Mouse (Mus musculus) spleen, adult 2 months (tissue): ENCODE results near the gene Gpsm3. TPM values are rescaled to one million over a fixed set of nuclear protein-coding genes. Genes with fewer than 3 reads are reported as not detected.
A peak's percentile ranks its signal among the peaks of the same experiment; 100 is the strongest.

Experiments used
- DNase-seq, 2 experiments: peaks; one replicate each; pipeline versions ENCODE4 v3.0.0 to v3.0.0-alpha.2; 2012 to 2021; ENCODE audit warnings: low spot score in 2 of 2, low read depth in 1 of 2
- H3K27ac ChIP-seq: fragments of 200-500 bp; 2 replicates; pipeline ENCODE4 v1.5.1; 2012; ENCODE audit warnings: low read length, inconsistent platforms; ENCODE audit not compliant: insufficient read depth
- H3K27me3 ChIP-seq: fragments of 200-500 bp; 2 replicates; pipeline ENCODE4 v1.6.1; 2012; ENCODE audit warnings: mild to moderate bottlenecking, moderate library complexity, low read length, inconsistent platforms; ENCODE audit not compliant: control insufficient read depth, insufficient read depth
- H3K36me3 ChIP-seq: fragments of 200-500 bp; 2 replicates; pipeline ENCODE4 v1.6.1; 2012; ENCODE audit warnings: mild to moderate bottlenecking, low read length, inconsistent platforms; ENCODE audit not compliant: control insufficient read depth, insufficient read depth
- H3K4me1 ChIP-seq: fragments of 200-500 bp; 2 replicates; pipeline ENCODE4 v1.6.1; 2011; ENCODE audit warnings: inconsistent platforms; ENCODE audit not compliant: control insufficient read depth, insufficient read depth, insufficient read length
- H3K4me3 ChIP-seq: fragments of 200-500 bp; 2 replicates; pipeline ENCODE4 v1.5.1; 2011; ENCODE audit warnings: mild to moderate bottlenecking, inconsistent platforms; ENCODE audit not compliant: insufficient read depth, insufficient read length; ENCODE audit errors: extremely low read depth
- CTCF ChIP-seq: fragments of 200-500 bp; IDR thresholded peaks from 2 replicates; pipeline ENCODE4 v1.5.1; 2011; ENCODE audit warnings: mild to moderate bottlenecking, inconsistent platforms; ENCODE audit not compliant: insufficient read depth, insufficient read length, insufficient replicate concordance; ENCODE audit errors: extremely low read depth
- POLR2A ChIP-seq: fragments of 200-500 bp; IDR thresholded peaks from 2 replicates; pipeline ENCODE4 v1.6.1; 2011; ENCODE audit warnings: low read depth, low read length, inconsistent platforms
- WGBS: fragments of 180-500 bp; shearing (Covaris S2); methylation state at CpG from one replicate; pipeline ENCODE4 v1.1.7; 2018; 5-methylcytosine and 5-hydroxymethylcytosine counted together
- polyA plus RNA-seq: library from polyadenylated mRNA; depleted of rRNA; stranded (reverse); fragments of >200 nt; gene quantifications from 2 replicates; pipeline ENCODE4 v1.2.3, GENCODE M21; 2012

Gene Gpsm3
- polyA plus RNA-seq, 1 experiment: 68.8 TPM

GRCm38 (mm10) chr17:34597566-34598095 is 8.0 kb downstream of the Gpsm3 start, which contains the start of gene Ager:
Gene Ager (plus strand): TSS chr17:34597862.
- H3K27me3 ChIP-seq: no peaks in the 10 kb centered on the region
- peaks cover 8% of the 10 kb centered on the region; the same call in 1 of the 2 replicates for H3K4me1 ChIP-seq
- TF ChIP-seq POLR2A (no peak), CTCF (no peak)
- no peak for DNase-seq
- 59% methylated on average over 6 of the region's 6 CpGs for WGBS
- peak within 1 kb of the TSS; percentile 20; the same call in 1 of the 2 replicates for H3K27ac ChIP-seq
- H3K4me3 ChIP-seq: no peak within 1 kb of the TSS
- H3K36me3 ChIP-seq: peaks cover 31% of the 10 kb centered on the region

- H3K36me3 ChIP-seq: peaks cover 21% of the 10 kb centered on the region
- H3K27ac ChIP-seq: no peak overlapping the region
- 86% methylated on average over 9 of the region's 9 CpGs for WGBS
- no peak for TF ChIP-seq CTCF
- no peak for TF ChIP-seq POLR2A
- H3K4me1 ChIP-seq: peaks cover 11% of the 10 kb centered on the region; the same call in 1 of the 2 replicates
- H3K27me3 ChIP-seq: no peaks in the 10 kb centered on the region
- no peak for DNase-seq
- H3K4me3 ChIP-seq: no peak overlapping the region
Measured at GRCm38 (mm10) chr17:34599891-34600290, 10.3 kb downstream of the Gpsm3 start.

- WGBS: 90% methylated on average over 12 of the region's 12 CpGs
Measured at GRCm38 (mm10) chr17:34601796-34602195, 12.2 kb downstream of the Gpsm3 start.

GRCm38 (mm10) chr17:34603375-34604060 is 13.9 kb downstream of the Gpsm3 start, which contains the start of gene Rnf5:
Gene Rnf5 (minus strand): TSS chr17:34603690.
- Histone ChIP-seq H3K36me3 (peaks cover 7% of the 10 kb centered on the region), H3K4me1 (peaks cover 30% of the 10 kb centered on the region; the same call in 1 of the 2 replicates), H3K27ac (peak within 1 kb of the TSS; percentile 96), H3K4me3 (peak within 1 kb of the TSS; percentile 90), H3K27me3 (no peaks in the 10 kb centered on the region)
- peak; percentile 98 to 100 for DNase-seq
- TF ChIP-seq CTCF (no peak), POLR2A (no peak)
- under 1% methylated on average over 30 of the region's 30 CpGs for WGBS

More at GRCm38 (mm10) chr17:34601796-34602195, 12.2 kb downstream of the Gpsm3 start:
- TF ChIP-seq POLR2A (no peak), CTCF (no peak)
- no peak overlapping the region for H3K4me3 ChIP-seq
- peaks cover 7% of the 10 kb centered on the region for H3K36me3 ChIP-seq
- H3K4me1 ChIP-seq: peaks cover 19% of the 10 kb centered on the region; the same call in 1 of the 2 replicates
- no peaks in the 10 kb centered on the region for H3K27me3 ChIP-seq
- DNase-seq: no peak
- no peak overlapping the region for H3K27ac ChIP-seq

GRCm38 (mm10) chr17:34604061-34604508 is 14.5 kb downstream of the Gpsm3 start, which contains the start of gene Agpat1:
Gene Agpat1 (plus strand): TSS chr17:34604262.
- Histone ChIP-seq H3K4me3 (peak within 1 kb of the TSS; percentile 90), H3K27ac (peak within 1 kb of the TSS; percentile 96), H3K4me1 (peaks cover 33% of the 10 kb centered on the region; the same call in 1 of the 2 replicates), H3K27me3 (no peaks in the 10 kb centered on the region), H3K36me3 (peaks cover 7% of the 10 kb centered on the region)
- under 1% methylated on average over 35 of the region's 35 CpGs for WGBS
- peak in 1 of 2 experiments; percentile 98 for DNase-seq
- TF ChIP-seq CTCF: no peak
- TF ChIP-seq POLR2A: peak; percentile 70

- 22% methylated on average over 24 of the region's 24 CpGs for WGBS
Measured at GRCm38 (mm10) chr17:34604511-34605237, 15.1 kb downstream of the Gpsm3 start.

More at GRCm38 (mm10) chr17:34604511-34605237, 15.1 kb downstream of the Gpsm3 start:
- DNase-seq: no peak
- H3K4me3 ChIP-seq: peak overlapping the region; percentile 90
- peaks cover 33% of the 10 kb centered on the region; the same call in 1 of the 2 replicates for H3K4me1 ChIP-seq
- H3K27ac ChIP-seq: peak overlapping the region; percentile 96
- H3K27me3 ChIP-seq: no peaks in the 10 kb centered on the region
- H3K36me3 ChIP-seq: peaks cover 7% of the 10 kb centered on the region
- TF ChIP-seq CTCF: no peak
- TF ChIP-seq POLR2A: no peak
